Mouse (Mus musculus) ES-CJ7 (cell line): ENCODE measurements at regions not wholly inside any gene's neighbourhood (a gene's known extent, or its start where the extent isn't known, plus 50 kb on each side); places are given as distances from the start of the nearest gene placed in this dataset.

ENCODE experiments used
- DNase-seq: peaks from one replicate; pipeline ENCODE4 v3.0.0; 2011; ENCODE audit warnings: low read depth, low spot score

GRCm38 (mm10) chr13:53902831-53903230, 152.7 kb downstream of the Drd1 start:
- DNase-seq: no peak

- DNase-seq: no peak
These were observed 155.0 kb downstream of the Drd1 start for GRCm38 (mm10) chr13:53900406-53901025.

- no peak for DNase-seq
These were observed 157.2 kb downstream of the Drd1 start for GRCm38 (mm10) chr13:53898351-53898750.

GRCm38 (mm10) chr13:53897176-53897575, 158.3 kb downstream of the Drd1 start:
- DNase-seq: no peak

GRCm38 (mm10) chr13:53888411-53888810, 167.1 kb downstream of the Drd1 start:
- DNase-seq: no peak

- DNase-seq: no peak
These were observed 169.7 kb downstream of the Drd1 start for GRCm38 (mm10) chr13:53885756-53886155.

GRCm38 (mm10) chr13:53883206-53883605, 172.3 kb downstream of the Drd1 start:
- no peak for DNase-seq

GRCm38 (mm10) chr13:53880466-53881250, 174.8 kb downstream of the Drd1 start:
- peak; percentile 8 for DNase-seq

- DNase-seq: no peak
These were observed 180.0 kb downstream of the Drd1 start for GRCm38 (mm10) chr13:53875546-53875945.

GRCm38 (mm10) chr13:53865323-53865722, 190.2 kb downstream of the Drd1 start:
- DNase-seq: no peak

- no peak for DNase-seq
These were observed 193.2 kb downstream of the Drd1 start for GRCm38 (mm10) chr13:53862336-53862735.

GRCm38 (mm10) chr13:53854196-53854595, 201.3 kb downstream of the Drd1 start:
- DNase-seq: no peak

- DNase-seq: no peak
These were observed 205.4 kb downstream of the Drd1 start for GRCm38 (mm10) chr13:53850146-53850545.

- no peak for DNase-seq
These were observed 209.3 kb downstream of the Drd1 start for GRCm38 (mm10) chr13:53846221-53846620.

GRCm38 (mm10) chr13:53845786-53846185, 209.7 kb downstream of the Drd1 start:
- DNase-seq: no peak

- peak; percentile 25 for DNase-seq
These were observed 229.4 kb downstream of the Drd1 start for GRCm38 (mm10) chr13:53825957-53826580.

- no peak for DNase-seq
These were observed 233.4 kb downstream of the Drd1 start for GRCm38 (mm10) chr13:53822061-53822460.

- no peak for DNase-seq
These were observed 239.9 kb downstream of the Drd1 start for GRCm38 (mm10) chr13:53815629-53816028.

GRCm38 (mm10) chr13:53814088-53814487, 241.4 kb downstream of the Drd1 start:
- DNase-seq: no peak

- DNase-seq: peak; percentile 69
These were observed 243.6 kb downstream of the Drd1 start for GRCm38 (mm10) chr13:53811862-53812261.

- no peak for DNase-seq
These were observed 244.4 kb downstream of the Drd1 start for GRCm38 (mm10) chr13:53811151-53811550.

- DNase-seq: peak; percentile 63
These were observed 247.5 kb downstream of the Drd1 start for GRCm38 (mm10) chr13:53807791-53808525.
